Mouse (Mus musculus) lung, embryonic 15.5 days (tissue): ENCODE data around the gene Dcst1. TPM values are rescaled to one million over a fixed set of nuclear protein-coding genes. Genes with fewer than 3 reads are reported as not detected.

Experiments used
- ATAC-seq: fragments of 200-750 bp; cut with Nextera tagmentation; 2 replicates; pipeline ENCODE4 v1.8.0; 2017; ENCODE audit warnings: moderate number of reproducible peaks, borderline replicate concordance; ENCODE audit not compliant: low FRiP score, low TSS enrichment; ENCODE audit errors: extremely low read depth
- H3K27ac ChIP-seq: fragments of 300-500 bp; sonication (generic); 2 replicates; pipeline ENCODE4 v1.5.1; 2015; ENCODE audit warnings: moderate library complexity, mild to moderate bottlenecking, inconsistent platforms
- H3K27me3 ChIP-seq: fragments of 300-500 bp; sonication (generic); 2 replicates; pipeline ENCODE4 v1.6.1; 2015; ENCODE audit warnings: inconsistent platforms
- H3K36me3 ChIP-seq: fragments of 300-500 bp; sonication (generic); 2 replicates; pipeline ENCODE4 v1.6.1; 2015; ENCODE audit warnings: inconsistent platforms
- H3K4me1 ChIP-seq: fragments of 300-500 bp; sonication (generic); 2 replicates; pipeline ENCODE4 v1.6.1; 2015; ENCODE audit warnings: inconsistent platforms
- H3K4me2 ChIP-seq: fragments of 300-500 bp; sonication (generic); 2 replicates; pipeline ENCODE4 v1.6.1; 2015; ENCODE audit warnings: inconsistent platforms, mild to moderate bottlenecking, moderate library complexity
- H3K4me3 ChIP-seq: fragments of 300-500 bp; sonication (generic); 2 replicates; pipeline ENCODE4 v1.5.1; 2015; ENCODE audit warnings: mild to moderate bottlenecking, inconsistent platforms
- H3K9ac ChIP-seq: fragments of 300-500 bp; sonication (generic); 2 replicates; pipeline ENCODE4 v1.6.1; 2015; ENCODE audit warnings: inconsistent platforms
- H3K9me3 ChIP-seq: fragments of 300-500 bp; sonication (generic); 2 replicates; pipeline ENCODE4 v1.6.1; 2016; ENCODE audit warnings: inconsistent platforms
- WGBS: fragments of 180-500 bp; shearing (Covaris S2); methylation state at CpG from one replicate; pipeline ENCODE4 v1.1.7; 2015; 5-methylcytosine and 5-hydroxymethylcytosine counted together
- polyA plus RNA-seq: library from polyadenylated mRNA; unstranded; fragments of >200 nt; fragmentation: Nextera tagmentation; extraction: Ambion mirVana; gene quantifications from 2 replicates; pipeline ENCODE4 v1.2.1, GENCODE M21; 2015

The Dcst1 gene
- polyA plus RNA-seq, 1 experiment from 2014 or later: 0.21 TPM

DNA sequence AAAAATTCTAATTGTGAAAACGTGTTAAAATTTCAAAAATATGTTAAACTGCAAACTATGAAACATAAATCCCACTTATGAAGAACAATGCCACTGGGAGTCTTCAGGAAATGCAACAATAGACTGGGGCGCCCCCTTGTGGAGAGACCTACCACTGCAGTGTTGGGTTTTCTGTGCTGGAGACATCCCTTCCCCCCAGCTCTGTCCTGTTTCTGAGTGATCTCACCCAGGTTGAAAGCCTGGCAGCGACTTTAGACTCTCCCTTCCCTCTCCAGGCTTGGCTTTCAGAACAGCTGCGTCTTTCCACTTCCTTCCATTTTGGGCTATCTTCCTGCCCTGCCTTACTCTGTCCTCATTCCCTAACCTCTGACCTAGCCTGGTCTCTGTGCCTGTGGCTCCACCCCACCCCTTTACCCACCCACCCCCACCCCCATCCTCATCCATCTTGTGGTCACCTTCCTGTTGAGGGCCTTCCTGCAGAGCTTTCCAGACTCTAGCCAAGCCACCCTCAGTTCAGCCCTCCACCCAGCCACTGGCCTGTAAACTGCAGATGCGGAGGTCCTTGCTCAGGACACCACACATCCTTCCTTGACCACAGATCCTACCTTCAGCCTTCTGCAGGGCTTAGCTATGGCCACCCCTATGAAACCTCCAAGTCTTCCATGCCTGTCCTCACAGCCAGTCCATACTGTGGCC lies 10.1 kb downstream of the Dcst1 start:
- Histone ChIP-seq H3K4me1 (peaks cover 15% of the 10 kb centered on the region), H3K4me2 (0 out of 2 replicates have a peak overlapping the region, but pooled peaks have one; percentile 18), H3K9me3 (no peaks in the 10 kb centered on the region), H3K36me3 (no peaks in the 10 kb centered on the region), H3K9ac (no peak overlapping the region), H3K4me3 (no peak overlapping the region), H3K27ac (0 out of 2 replicates have a peak overlapping the region, but pooled peaks have one; percentile 10), H3K27me3 (no peaks in the 10 kb centered on the region; the same call in none of the 2 replicates)
- peak; percentile 48; the same call in 1 of the 2 replicates for ATAC-seq
- 13% methylated on average over 5 of the region's 5 CpGs for WGBS

DNA sequence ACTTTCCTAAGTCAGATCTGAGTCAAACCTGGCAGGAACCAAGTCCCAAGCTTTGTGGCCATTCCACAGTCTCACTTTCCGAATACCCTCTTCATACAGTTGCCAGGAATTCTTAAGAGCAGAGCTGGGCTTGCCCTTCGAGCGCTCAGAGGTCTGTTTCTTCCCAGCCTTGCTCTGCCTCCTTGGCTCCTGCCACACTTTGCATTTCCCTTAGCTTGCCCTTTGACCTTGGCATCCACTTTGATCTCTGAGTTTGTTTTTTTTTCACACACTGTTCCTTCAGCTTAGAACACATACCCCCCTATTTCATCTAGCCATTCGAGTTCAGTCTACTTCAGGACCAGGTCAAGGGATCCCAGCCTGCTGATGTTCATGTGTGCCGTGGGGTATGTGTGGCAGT lies 13.8 kb downstream of the Dcst1 start:
- Histone ChIP-seq H3K27ac (no peak overlapping the region), H3K4me1 (peaks cover 30% of the 10 kb centered on the region), H3K4me2 (no peak overlapping the region), H3K27me3 (no peaks in the 10 kb centered on the region; the same call in none of the 2 replicates), H3K4me3 (no peak overlapping the region), H3K36me3 (no peaks in the 10 kb centered on the region), H3K9ac (no peak overlapping the region), H3K9me3 (no peaks in the 10 kb centered on the region)
- 46% methylated on average over 5 of the region's 5 CpGs for WGBS
- no peak for ATAC-seq

DNA sequence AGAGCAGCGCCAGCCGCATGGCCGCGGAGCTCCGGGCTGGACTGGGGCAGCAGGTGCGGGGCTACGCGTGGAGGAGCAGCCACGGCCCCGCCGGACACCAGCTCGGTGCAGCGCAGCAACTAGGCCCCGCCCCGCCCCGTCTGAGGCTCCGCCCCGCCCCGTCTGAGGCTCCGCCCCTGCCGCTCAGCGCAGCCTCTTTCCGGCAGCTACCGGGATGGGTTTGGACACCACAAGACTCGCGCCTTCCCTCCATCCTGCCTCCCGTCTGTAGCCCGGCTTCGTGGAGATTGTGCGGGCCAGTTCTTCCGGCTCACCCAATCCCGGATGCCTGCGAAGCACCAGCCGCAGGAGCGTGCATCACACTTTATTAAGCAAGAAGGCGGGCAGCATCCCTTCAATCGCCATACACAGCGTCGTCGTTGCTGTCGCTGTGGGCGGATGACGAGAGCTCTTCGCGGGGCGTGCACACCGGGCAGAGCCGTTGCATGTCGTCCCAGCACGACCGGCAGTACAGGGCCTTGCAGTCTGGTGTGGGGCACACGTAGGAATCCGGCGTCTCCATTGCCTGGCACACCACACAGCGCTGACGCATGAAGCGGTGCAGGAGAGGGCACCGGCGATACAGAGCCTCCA lies 15.1 kb downstream of the Dcst1 start, which contains the start of gene Adam15:
Gene Adam15, minus strand, starts transcription at position 128 of the 633 bp plus-strand sequence.
- H3K9ac ChIP-seq: peak within 1 kb of the TSS; percentile 47
- H3K4me3 ChIP-seq: peak within 1 kb of the TSS; percentile 54
- peak within 1 kb of the TSS; percentile 96 for H3K4me2 ChIP-seq
- H3K4me1 ChIP-seq: peaks cover 26% of the 10 kb centered on the region
- H3K27ac ChIP-seq: peak within 1 kb of the TSS; percentile 63
- peak; percentile 87 for ATAC-seq
- H3K36me3 ChIP-seq: no peaks in the 10 kb centered on the region
- WGBS: 1% methylated on average over 59 of the region's 59 CpGs
- H3K9me3 ChIP-seq: no peaks in the 10 kb centered on the region
- H3K27me3 ChIP-seq: no peaks in the 10 kb centered on the region; the same call in 1 of the 2 replicates

DNA sequence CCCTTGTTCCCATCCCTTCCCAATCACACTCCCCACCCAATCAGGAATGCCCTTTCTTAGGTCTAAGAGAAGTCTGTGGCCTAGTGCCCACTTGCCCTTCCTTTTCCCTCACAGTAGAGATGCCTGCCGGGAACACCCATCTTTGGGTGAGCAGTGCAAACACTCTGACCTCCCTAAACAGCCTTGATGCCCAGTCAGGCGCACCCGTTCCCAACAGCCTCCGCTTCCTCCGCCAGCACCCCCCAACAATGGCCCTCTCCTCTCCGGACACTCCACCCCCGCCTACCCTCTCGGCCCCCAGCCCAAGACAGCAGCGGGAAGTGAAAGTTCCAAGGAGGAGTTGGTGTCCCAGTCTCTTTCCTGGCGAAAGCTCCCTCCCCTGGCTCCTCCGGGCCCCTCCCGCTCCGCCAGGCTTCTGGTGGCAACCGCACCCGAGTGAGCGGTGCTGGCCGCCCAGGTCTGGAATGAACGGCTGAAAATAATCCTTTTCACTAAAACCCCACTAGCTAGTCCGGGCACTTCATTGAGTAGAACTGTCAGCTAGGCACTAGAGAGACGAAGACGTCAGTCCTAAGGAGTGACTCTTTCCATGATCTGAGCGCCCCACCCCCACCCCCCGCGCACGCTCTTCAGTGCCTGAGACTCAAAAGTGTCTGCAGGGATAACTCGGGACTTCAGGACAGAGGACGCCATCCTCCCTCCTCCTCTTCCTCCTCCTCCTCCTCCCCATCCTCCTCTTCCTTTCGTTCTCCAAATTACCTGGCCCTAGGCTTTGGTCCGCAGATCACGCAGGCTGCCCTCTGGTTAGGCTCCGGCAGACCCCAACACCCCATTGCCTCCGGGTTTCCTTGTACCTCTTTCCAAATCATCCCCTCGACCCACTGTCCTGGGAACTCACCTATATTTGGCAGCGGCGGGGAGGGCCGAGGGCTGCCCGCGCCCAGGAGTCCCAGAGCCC lies 15.9 kb downstream of the Dcst1 start:
- Histone ChIP-seq H3K27ac (peak overlapping the region; percentile 63), H3K4me3 (peak overlapping the region; percentile 54), H3K36me3 (no peaks in the 10 kb centered on the region), H3K4me2 (peak overlapping the region; percentile 96), H3K4me1 (peaks cover 24% of the 10 kb centered on the region), H3K27me3 (no peaks in the 10 kb centered on the region; the same call in 1 of the 2 replicates), H3K9ac (peak overlapping the region; percentile 47), H3K9me3 (no peaks in the 10 kb centered on the region)
- ATAC-seq: peak; percentile 27
- 1% methylated on average over 38 of the region's 38 CpGs for WGBS

DNA sequence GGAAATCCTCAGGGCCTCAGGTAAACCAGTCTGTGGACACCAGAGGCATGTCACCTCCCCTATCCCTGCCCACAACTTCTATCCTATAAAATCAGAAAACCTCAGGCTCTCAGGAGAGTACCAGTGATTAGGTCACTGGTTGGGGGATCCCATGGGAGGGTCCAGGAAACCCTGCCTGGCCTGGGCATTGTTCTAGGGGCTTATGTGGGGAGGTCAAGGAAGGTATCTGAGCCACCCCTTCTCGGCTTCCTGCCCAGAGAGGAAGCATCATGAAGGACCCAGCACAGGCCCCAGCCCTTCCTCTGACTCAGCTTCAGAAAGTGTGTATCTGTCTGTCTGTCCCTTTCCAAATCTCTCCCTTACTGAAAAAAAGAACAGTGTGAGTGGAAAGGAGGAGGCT lies 17.1 kb downstream of the Dcst1 start:
- Histone ChIP-seq H3K27ac (0 out of 2 replicates have a peak overlapping the region, but pooled peaks have one; percentile 63), H3K4me3 (0 out of 2 replicates have a peak overlapping the region, but pooled peaks have one; percentile 54), H3K36me3 (peaks cover 5% of the 10 kb centered on the region; the same call in 1 of the 2 replicates), H3K4me1 (peaks cover 24% of the 10 kb centered on the region), H3K27me3 (no peaks in the 10 kb centered on the region; the same call in 1 of the 2 replicates), H3K9me3 (no peaks in the 10 kb centered on the region), H3K4me2 (peak overlapping the region; percentile 96), H3K9ac (no peak overlapping the region)
- WGBS: 55% methylated on average over 1 of the region's 1 CpGs
- ATAC-seq: no peak

DNA sequence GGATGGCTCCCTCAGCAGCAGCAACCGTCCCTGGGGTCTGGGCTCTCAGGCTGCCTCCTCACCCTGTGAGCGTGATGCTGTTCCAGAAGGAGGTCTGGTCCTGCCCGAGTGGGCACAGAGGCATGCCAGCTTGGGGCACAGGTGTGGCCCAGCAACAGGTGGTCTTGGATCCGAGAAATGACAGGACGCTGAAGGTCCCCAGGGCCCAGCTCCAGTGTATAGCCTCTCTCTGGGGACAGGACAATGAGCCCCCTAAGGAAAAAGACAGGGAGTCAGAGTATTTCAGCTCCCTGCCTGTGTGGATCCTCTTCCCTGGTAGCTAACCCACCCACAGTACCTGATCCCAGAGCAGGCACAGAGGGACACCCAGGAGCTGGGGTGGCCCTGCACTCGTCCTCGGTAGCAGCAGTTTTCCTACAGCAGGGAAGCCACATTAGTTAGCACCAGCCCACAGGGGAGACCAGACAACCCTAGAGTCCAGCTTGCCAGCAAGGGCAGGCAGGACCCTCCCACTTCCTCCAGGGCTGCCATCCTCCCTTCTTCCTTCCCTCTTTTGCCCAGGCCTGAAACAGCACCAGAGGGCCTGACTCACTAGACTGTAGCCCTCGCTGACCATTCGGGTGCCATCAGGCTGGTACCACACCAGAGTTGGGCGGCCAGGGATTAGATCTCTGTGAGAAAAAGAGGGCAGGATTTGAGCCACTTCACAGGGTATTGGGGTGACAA lies 18.1 kb downstream of the Dcst1 start:
- H3K4me3 ChIP-seq: no peak overlapping the region
- no peak for ATAC-seq
- no peaks in the 10 kb centered on the region for H3K9me3 ChIP-seq
- H3K27me3 ChIP-seq: no peaks in the 10 kb centered on the region; the same call in 1 of the 2 replicates
- 78% methylated on average over 10 of the region's 10 CpGs for WGBS
- peaks cover 24% of the 10 kb centered on the region for H3K4me1 ChIP-seq
- no peak overlapping the region for H3K27ac ChIP-seq
- no peak overlapping the region for H3K4me2 ChIP-seq
- no peak overlapping the region for H3K9ac ChIP-seq
- H3K36me3 ChIP-seq: peaks cover 5% of the 10 kb centered on the region; the same call in 1 of the 2 replicates

DNA sequence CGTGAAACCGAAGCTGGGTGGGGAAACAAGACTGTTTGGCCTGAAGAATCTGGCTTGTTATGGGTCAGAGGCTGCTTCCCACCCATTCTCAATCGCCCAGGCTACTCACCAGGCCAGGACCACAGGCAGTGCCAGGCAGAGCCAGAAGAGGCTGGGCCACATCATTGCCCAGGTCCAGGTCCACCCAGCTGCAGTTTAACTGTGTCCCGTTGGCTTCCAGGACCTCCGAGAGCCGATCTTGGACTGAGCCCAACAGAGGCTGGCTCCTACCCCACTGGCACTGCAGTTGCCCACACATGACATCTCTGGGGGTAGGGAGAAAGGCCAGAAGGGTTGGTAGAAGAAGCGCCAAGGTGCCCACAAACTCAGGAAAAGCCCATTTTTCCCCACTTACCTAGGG lies 21.8 kb downstream of the Dcst1 start:
- Histone ChIP-seq H3K4me1 (peaks cover 30% of the 10 kb centered on the region), H3K27me3 (no peaks in the 10 kb centered on the region), H3K9me3 (no peaks in the 10 kb centered on the region), H3K27ac (no peak overlapping the region), H3K4me3 (no peak overlapping the region), H3K36me3 (peaks cover 5% of the 10 kb centered on the region; the same call in 1 of the 2 replicates), H3K4me2 (no peak overlapping the region), H3K9ac (no peak overlapping the region)
- no peak for ATAC-seq
- 77% methylated on average over 7 of the region's 7 CpGs for WGBS

DNA sequence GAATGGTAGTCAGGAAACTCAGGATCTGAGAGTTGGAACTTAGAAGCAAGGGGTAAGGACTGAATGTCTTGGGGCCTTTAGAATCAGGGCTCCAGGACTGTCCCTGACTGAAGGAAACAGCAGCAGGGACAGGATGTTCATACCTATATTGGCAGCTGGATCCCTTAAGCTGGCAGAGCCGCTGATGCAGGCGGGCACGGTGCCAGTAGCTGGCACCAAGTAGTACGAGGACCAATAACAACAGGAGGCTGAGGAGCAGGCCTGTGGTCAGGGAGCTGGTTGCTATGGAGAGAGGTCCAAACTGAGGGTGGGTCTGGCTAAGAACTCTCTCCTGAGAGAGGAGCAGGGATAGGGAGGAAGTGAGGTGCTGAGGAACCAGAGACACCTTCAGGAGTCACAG lies 23.3 kb downstream of the Dcst1 start:
- no peak for ATAC-seq
- no peak overlapping the region for H3K27ac ChIP-seq

DNA sequence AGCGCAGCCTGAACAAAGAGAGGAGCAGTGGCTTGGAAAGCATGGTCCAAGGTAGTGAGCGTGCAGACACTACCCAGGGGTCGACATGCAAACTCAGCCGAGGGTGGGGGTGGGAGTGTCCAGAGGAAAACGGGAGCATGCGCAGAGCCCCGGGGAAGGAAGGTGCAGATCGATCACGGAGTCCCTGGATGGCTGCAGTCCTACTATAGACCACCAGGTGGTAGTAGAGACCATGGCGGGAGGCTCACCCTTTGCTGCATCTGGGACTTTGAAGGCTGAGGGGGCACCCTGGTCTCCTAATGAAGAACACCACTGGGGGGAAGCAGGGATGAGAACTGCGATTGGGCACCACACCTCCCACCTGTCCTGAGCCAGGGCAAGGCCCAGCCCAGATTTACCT lies 24.6 kb downstream of the Dcst1 start:
- Histone ChIP-seq H3K27me3 (no peaks in the 10 kb centered on the region), H3K9me3 (no peaks in the 10 kb centered on the region), H3K9ac (no peak overlapping the region), H3K36me3 (peaks cover 5% of the 10 kb centered on the region; the same call in 1 of the 2 replicates), H3K4me3 (peak overlapping the region; percentile 23), H3K4me1 (peaks cover 46% of the 10 kb centered on the region), H3K4me2 (peak overlapping the region; percentile 54), H3K27ac (no peak overlapping the region)
- ATAC-seq: no peak
- WGBS: 7% methylated on average over 11 of the region's 11 CpGs

More for the DNA sequence above, 23.3 kb downstream of the Dcst1 start:
- H3K36me3 ChIP-seq: peaks cover 5% of the 10 kb centered on the region; the same call in 1 of the 2 replicates
- H3K27me3 ChIP-seq: no peaks in the 10 kb centered on the region
- no peak overlapping the region for H3K4me3 ChIP-seq
- H3K4me2 ChIP-seq: no peak overlapping the region
- H3K9me3 ChIP-seq: no peaks in the 10 kb centered on the region
- H3K4me1 ChIP-seq: peaks cover 33% of the 10 kb centered on the region
- no peak overlapping the region for H3K9ac ChIP-seq
- WGBS: 81% methylated on average over 4 of the region's 4 CpGs

DNA sequence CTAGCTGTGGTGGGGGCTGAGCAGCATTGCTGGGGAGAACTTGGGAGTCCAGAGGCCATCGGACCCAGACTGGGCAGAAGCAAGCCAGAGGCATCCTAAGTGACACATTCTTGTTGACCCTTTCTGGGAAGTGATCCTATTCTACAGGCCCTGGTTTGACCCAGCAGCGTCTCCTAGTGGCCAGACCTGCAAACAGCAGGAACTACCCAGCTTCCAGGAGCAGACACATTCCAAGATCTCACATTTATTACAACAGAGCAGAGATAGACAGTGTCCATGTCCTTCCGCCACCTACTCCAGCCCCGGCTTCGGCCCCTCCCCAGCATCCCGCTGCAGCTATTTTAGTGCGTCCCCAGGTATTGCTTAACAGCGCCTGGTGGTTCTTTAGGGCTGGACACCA lies 25.6 kb downstream of the Dcst1 start:
- no peaks in the 10 kb centered on the region for H3K27me3 ChIP-seq
- ATAC-seq: no peak
- H3K9me3 ChIP-seq: no peaks in the 10 kb centered on the region
- peaks cover 46% of the 10 kb centered on the region for H3K4me1 ChIP-seq
- peak overlapping the region; percentile 76; the same call in 1 of the 2 replicates for H3K4me2 ChIP-seq
- H3K4me3 ChIP-seq: no peak overlapping the region
- WGBS: 16% methylated on average over 8 of the region's 8 CpGs
- peaks cover 14% of the 10 kb centered on the region for H3K36me3 ChIP-seq
- H3K27ac ChIP-seq: peak overlapping the region; percentile 88
- no peak overlapping the region for H3K9ac ChIP-seq
